Mouse (Mus musculus) frontal cortex, postnatal 14 days (tissue): ENCODE measurements around the gene Add3.
A peak's percentile ranks its signal among the peaks of the same experiment; 100 is the strongest.

ENCODE experiments used
- DNase-seq, 2 experiments: peaks; one replicate each; pipeline ENCODE4 v3.0.0; 2022; ENCODE audit warnings: low spot score in 2 of 2

Gene Add3

DNA sequence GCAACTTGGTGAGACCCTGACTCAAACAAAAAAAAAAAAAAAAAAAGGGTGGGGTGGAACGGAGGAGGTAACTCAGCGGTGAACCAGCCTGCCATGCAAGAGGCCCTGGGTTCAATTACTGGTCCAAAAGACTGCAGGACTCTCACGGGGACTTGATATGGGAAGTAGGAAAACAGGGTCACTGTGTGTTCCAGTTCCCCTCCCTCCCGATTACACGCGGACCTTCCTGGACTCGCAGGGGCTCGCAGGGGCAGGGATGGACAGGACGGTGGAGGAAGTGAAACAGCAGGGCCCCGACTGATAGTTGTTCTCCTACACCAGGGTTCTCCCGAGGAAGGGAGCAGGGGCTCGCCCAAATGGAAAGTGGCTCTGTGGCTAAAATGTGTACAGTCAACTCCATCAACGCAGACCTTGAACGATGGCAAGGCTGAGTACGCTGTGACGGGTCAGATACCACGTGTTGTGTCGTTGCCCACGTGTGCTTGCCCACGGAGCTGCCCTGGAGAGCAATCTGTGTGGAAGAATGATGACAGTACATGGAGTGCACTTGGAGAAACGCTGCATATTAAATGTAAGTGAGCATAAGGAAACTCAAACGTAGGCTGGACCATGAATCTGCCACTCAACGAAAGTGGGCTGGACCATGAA is 133.7 kb downstream of the Add3 start:
- DNase-seq, result no peak

- no peak for DNase-seq
These were observed 135.0 kb downstream of the Add3 start for GRCm38 (mm10) chr19:53275204-53275603.

DNA sequence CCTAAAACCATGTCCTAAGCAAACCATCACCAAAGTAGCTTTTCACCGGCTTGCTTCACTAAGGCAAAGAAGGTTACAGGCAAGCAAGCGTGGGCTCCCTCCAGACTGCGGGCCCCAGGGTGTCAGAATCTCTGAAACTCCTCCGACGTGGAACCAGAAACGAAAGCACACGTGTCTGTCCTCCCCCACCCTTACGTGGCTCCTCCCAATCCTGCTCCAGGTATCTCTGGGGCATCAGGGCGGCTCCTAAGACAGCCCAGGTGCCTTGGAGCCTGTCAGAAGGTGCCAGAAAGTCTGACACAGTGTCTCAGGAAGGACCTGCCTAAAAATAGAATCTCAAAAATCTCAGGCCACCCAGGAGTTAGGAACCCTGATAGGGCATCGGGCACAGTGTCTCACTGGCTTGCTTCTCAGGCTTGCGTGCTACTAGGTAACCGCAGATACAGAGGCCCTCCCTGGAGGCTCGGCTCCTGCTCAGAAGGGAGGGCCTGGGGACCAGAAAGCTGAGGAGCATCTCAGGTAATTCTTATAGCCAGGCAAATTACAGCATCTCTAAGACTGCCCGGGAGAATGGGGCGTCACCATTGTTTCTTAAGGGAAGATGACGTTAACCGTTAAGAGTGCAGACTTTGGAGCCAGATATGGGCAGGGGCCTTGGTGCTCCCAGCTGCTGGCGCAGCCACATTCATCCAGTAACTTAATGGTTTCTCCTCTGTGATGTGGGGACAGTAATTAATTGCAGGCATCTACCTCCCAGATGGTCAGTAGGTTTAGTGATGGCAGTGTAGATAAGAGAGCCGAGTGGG is 136.9 kb downstream of the Add3 start:
- DNase-seq, result no peak

GRCm38 (mm10) chr19:53278491-53279415 is 138.5 kb downstream of the Add3 start:
- no peak for DNase-seq

DNA sequence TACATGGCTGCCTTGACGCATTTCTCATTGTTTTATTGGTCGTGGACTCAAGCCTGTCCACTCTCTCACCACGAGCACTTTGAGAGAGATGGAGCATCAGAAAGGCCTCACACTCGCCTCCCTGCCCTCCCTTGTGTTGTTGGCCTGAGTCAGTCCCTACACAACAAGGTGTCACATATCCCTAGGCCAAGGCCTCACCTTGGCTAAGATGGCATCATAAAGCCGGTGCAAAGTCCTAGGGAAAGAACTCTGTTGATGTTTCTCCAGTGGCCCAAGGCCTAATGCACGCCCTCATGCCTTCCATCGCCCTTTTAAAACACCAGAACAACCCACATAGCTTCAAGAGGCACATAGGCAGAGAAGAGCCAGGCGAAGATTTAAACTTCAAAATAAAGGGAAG is 140.0 kb downstream of the Add3 start:
- DNase-seq, result no peak

GRCm38 (mm10) chr19:53282571-53282970 is 142.3 kb downstream of the Add3 start:
- DNase-seq, result no peak

DNA sequence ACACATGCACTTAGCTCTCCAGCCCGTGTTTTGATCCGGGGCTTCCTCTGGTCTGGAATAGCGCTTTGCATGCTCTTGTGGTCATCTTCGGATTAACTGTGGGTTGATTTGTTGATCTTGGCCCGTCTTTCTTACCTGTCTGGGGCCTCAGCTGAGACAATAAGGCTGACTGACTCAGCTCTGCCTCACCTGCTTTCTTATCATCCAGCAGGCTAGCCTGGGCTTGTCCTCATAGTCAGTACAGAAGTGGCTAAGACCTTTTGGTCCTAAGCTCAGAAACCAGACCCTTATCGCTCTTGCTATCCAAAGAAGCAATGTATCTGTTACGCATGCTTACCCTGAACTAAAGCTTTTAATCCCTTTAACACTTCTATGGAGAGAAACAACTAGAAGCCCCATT is 143.5 kb downstream of the Add3 start:
- DNase-seq, result no peak

GRCm38 (mm10) chr19:53284268-53285208 is 144.3 kb downstream of the Add3 start:
- peak in 1 of 2 experiments; percentile 15 for DNase-seq

GRCm38 (mm10) chr19:53296331-53297254 is 156.3 kb downstream of the Add3 start:
- DNase-seq, result no peak
